Mouse (Mus musculus): Measurements from ENCODE around the gene Brd2.

GRCm38 (mm10) chr17:34107109-34107867 is 15.1 kb downstream of the Brd2 start:
- TF ChIP-seq CTCF (IDR thresholded peaks at IDR 0.05; ENCODE audit: control insufficient read depth, insufficient read depth, low read length), result no peak
- no peak for TF ChIP-seq POLR2A (IDR thresholded peaks at IDR 0.05; ENCODE audit: borderline replicate concordance, control insufficient read depth, low read depth, low read length)

Data from bone marrow, adult 2 months (tissue).